Mouse (Mus musculus): ENCODE measurements at regions not wholly inside any gene's neighbourhood (a gene's known extent, or its start where the extent isn't known, plus 50 kb on each side); places are given as distances from the start of the nearest gene placed in this dataset.

DNA sequence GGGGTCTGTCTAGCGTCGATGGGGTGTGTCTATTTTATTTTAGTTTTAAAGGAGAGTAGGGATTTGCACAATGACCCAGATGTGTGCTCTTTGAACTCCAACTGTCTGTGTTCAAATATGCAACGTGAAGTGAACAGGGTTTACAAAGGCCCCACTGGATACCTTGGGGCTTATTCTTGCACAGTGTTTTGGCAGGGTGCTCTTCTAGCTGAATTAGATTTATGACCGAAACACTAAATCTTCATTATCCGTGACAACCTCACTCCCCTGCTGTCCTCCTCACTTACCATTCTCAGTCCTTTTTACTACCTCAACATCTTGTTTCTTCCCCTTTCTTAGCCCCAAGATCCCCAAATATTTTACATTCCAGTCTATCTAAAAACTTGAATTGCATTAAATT, 151.3 kb upstream of the Rspo3 start:
- no peak for TF ChIP-seq POLR2A (IDR thresholded peaks at IDR 0.05; ENCODE audit: low read depth, low read length)
- no peak for TF ChIP-seq CTCF (conservative IDR thresholded peaks at IDR 0.05; ENCODE audit: insufficient read depth, insufficient read length, low read depth, low read length)

Measured in kidney, adult 2 months (tissue).